Mouse (Mus musculus) heart, embryonic 16.5 days (tissue): ENCODE results near the gene Narf. TPM values are rescaled to one million over a fixed set of nuclear protein-coding genes. Genes with fewer than 3 reads are reported as not detected.

Experiments used
- ATAC-seq: fragments of 200-750 bp; cut with Nextera tagmentation; replicated peaks from 2 replicates; pipeline ENCODE4 v1.8.0; 2017; ENCODE audit warnings: moderate number of reproducible peaks; ENCODE audit not compliant: insufficient read depth, low FRiP score; ENCODE audit errors: extremely low read depth
- H3K27ac ChIP-seq: fragments of 300-500 bp; sonication (generic); 2 replicates; pipeline ENCODE4 v1.5.1; 2014; ENCODE audit warnings: mild to moderate bottlenecking, low read length, control low read depth, moderate library complexity
- H3K27me3 ChIP-seq: fragments of 300-500 bp; sonication (generic); 2 replicates; pipeline ENCODE4 v1.6.1; 2014; ENCODE audit warnings: low read length, mixed read lengths; ENCODE audit not compliant: control insufficient read depth, insufficient read depth
- H3K36me3 ChIP-seq: fragments of 300-500 bp; sonication (generic); 2 replicates; pipeline ENCODE4 v1.6.1; 2014; ENCODE audit not compliant: control insufficient read depth, insufficient read depth
- H3K4me1 ChIP-seq: fragments of 300-500 bp; sonication (generic); 2 replicates; pipeline ENCODE4 v1.6.1; 2014; ENCODE audit warnings: low read length, mixed read lengths; ENCODE audit not compliant: control insufficient read depth, insufficient read depth
- H3K4me2 ChIP-seq: fragments of 300-500 bp; sonication (generic); 2 replicates; pipeline ENCODE4 v1.6.1; 2014; ENCODE audit warnings: low read depth, mild to moderate bottlenecking, control low read depth, low read length
- H3K4me3 ChIP-seq: fragments of 300-500 bp; sonication (generic); 2 replicates; pipeline ENCODE4 v1.5.1; 2014; ENCODE audit warnings: mild to moderate bottlenecking, control low read depth, low read length
- H3K9ac ChIP-seq: fragments of 300-500 bp; sonication (generic); 2 replicates; pipeline ENCODE4 v1.6.1; 2014; ENCODE audit warnings: low read length, control low read depth
- H3K9me3 ChIP-seq: fragments of 300-500 bp; sonication (generic); replicated peaks from 2 replicates; pipeline ENCODE4 v1.6.1; 2016; ENCODE audit warnings: low read length; ENCODE audit not compliant: control insufficient read depth
- WGBS: fragments of 180-500 bp; shearing (Covaris S2); extraction: QIAGEN DNeasy Blood & Tissue Kit; methylation state at CpG from one replicate; pipeline ENCODE4 v1.1.7; 2014; 5-methylcytosine and 5-hydroxymethylcytosine counted together
- polyA plus RNA-seq: library from polyadenylated mRNA; unstranded; fragments of >200 nt; fragmentation: Nextera tagmentation; extraction: Ambion mirVana; gene quantifications from 2 replicates; pipeline ENCODE4 v1.2.1, GENCODE M21; 2015

The Narf gene
- polyA plus RNA-seq, 1 experiment from 2014 or later: 64.9 TPM

DNA sequence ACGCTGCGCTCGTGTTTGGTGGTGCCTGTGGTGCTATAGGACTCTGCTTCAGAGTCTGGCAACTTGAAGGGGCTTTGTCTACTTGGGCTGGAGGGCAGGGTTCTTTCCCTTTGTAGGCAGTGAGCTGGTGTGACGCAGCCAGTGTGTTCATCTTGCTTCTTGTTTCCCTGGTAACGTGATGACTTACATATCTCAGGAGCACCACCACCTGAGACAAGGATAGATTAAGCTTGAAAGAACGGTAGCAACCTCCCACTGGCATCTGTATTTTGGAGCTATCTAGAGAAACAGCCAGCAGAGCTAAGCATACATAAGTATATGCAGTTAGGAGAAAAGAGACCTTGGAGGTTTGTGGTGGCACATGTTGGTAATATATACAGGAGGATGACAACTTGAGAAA, 68.3 kb downstream of the Narf start:
- H3K27ac ChIP-seq: no peak overlapping the region
- no peak overlapping the region for H3K9ac ChIP-seq
- H3K4me3 ChIP-seq: no peak overlapping the region
- peaks cover 6% of the 10 kb centered on the region for H3K9me3 ChIP-seq
- H3K27me3 ChIP-seq: no peaks in the 10 kb centered on the region
- WGBS: 90% methylated on average over 6 of the region's 6 CpGs
- no peak overlapping the region for H3K4me2 ChIP-seq
- H3K36me3 ChIP-seq: peaks cover 38% of the 10 kb centered on the region
- ATAC-seq: no peak
- no peaks in the 10 kb centered on the region for H3K4me1 ChIP-seq

Other genes starting within 250 kb of the Narf start
- gene Csnk1d, start 245.9 kb upstream of the Narf start, polyA plus RNA-seq: 68.8 and 76.1 TPM in 2 replicates
- gene Cd7, start 197.8 kb upstream of the Narf start, polyA plus RNA-seq: 2.3 and 3.7 TPM in 2 replicates
- 0.37 TPM in 1 of 2 replicates, not detected in the other for gene Sectm1b, start 173.7 kb upstream of the Narf start, polyA plus RNA-seq
- gene Sectm1a, start 156.0 kb upstream of the Narf start, polyA plus RNA-seq: 0.44 and 0.51 TPM in 2 replicates
- not detected in 2 replicates for gene Tex19.2, start 118.6 kb upstream of the Narf start, polyA plus RNA-seq
- not detected in 2 replicates for gene Tex19.1, start 91.1 kb upstream of the Narf start, polyA plus RNA-seq
- gene Uts2r, start 77.0 kb upstream of the Narf start, polyA plus RNA-seq: 0.24 TPM in 1 of 2 replicates, not detected in the other
- 9.1 and 9.3 TPM in 2 replicates for gene Hexdc, start 32.8 kb upstream of the Narf start, polyA plus RNA-seq
- 28.2 and 32.7 TPM in 2 replicates for gene Ogfod3, start 32.5 kb upstream of the Narf start, polyA plus RNA-seq
- gene Cybc1, start 7.9 kb upstream of the Narf start, polyA plus RNA-seq: 24.5 and 27.1 TPM in 2 replicates
- 4.6 and 6.4 TPM in 2 replicates for gene Foxk2, start 22.7 kb downstream of the Narf start, polyA plus RNA-seq
- gene Wdr45b, start 117.2 kb downstream of the Narf start, polyA plus RNA-seq: 73.0 and 81.1 TPM in 2 replicates
- 6.2 and 7.9 TPM in 2 replicates for gene Rab40b, start 151.0 kb downstream of the Narf start, polyA plus RNA-seq
- gene Fn3krp, start 184.1 kb downstream of the Narf start, polyA plus RNA-seq: 4.4 and 6.0 TPM in 2 replicates
- gene Fn3k, start 197.7 kb downstream of the Narf start, polyA plus RNA-seq: 17.5 and 19.4 TPM in 2 replicates
- 21.1 and 22.8 TPM in 2 replicates for gene Tbcd, start 214.7 kb downstream of the Narf start, polyA plus RNA-seq